Mouse (Mus musculus) small intestine, adult 2 months (tissue): ENCODE data around the gene Myl4.

ENCODE experiments used
- CTCF ChIP-seq: fragments of 200-500 bp; IDR thresholded peaks from 2 replicates; pipeline ENCODE4 v1.5.1; 2012; ENCODE audit warnings: low read depth, mild to moderate bottlenecking, control low read depth, inconsistent platforms, low read length, moderate library complexity, mixed read lengths; ENCODE audit not compliant: insufficient replicate concordance, insufficient read length; ENCODE audit errors: extremely low read depth
- POLR2A ChIP-seq: fragments of 200-500 bp; IDR thresholded peaks from 2 replicates; pipeline ENCODE4 v1.6.1; 2012; ENCODE audit warnings: low read depth, mild to moderate bottlenecking, control low read depth, inconsistent platforms, low read length, moderate library complexity

DNA sequence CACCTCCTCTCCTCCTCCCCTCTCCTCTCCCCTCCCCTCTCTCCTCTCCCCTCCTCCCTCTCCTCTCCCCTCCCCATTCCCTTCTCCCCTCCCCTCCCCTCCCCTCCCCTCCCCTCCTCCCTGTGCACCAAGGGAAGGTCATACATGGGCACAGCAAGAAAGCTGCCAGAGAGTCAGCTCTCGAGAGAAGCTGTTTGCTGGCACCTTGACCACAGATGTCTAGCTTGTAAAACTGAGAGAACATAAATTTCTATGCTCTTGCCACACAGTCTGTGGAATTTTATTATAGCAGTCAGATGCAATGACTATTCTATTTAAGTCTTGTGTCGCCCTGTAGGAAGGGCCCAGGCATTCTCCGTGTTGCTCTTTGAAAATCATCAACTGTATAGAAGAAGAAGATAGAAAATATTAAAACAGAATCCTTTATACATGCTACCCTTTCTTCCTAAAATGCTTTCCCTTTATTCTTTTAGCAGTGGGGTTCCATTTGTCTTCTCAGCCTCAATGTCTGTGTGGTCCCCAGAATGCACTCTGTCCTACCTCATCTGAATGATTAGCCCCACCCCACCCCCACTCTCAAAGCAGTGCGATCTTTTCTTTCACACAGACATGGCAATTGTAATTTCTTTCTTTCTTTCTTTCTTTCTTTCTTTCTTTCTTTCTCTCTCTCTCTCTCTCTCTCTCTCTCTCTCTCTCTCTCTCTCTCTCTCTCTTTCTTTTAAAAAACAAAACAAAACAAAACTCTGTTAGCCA lies 8.4 kb downstream of the Myl4 start:
- TF ChIP-seq POLR2A (no peak), CTCF (no peak)
